Mouse (Mus musculus) retina, embryonic 14.5 days (tissue): ENCODE data around the gene Cisd1.
"Not testable (repeated sequence)": the region's sequence is repeated elsewhere in the genome, so short reads cannot be mapped to it uniquely, and the experiment has no call there.

Experiments used
- DNase-seq: peaks from one replicate; pipeline ENCODE4 v3.0.0-alpha.2; 2015; ENCODE audit warnings: low spot score

Cisd1 gene

GRCm38 (mm10) chr10:71344579-71345143 is at the start of gene Cisd1:
Gene Cisd1, minus strand, starts transcription at chr10:71344954.
- DNase-seq = peak; percentile 96

GRCm38 (mm10) chr10:71389311-71389710 is 44.6 kb upstream of the Cisd1 start:
- no peak for DNase-seq

- DNase-seq = no peak
Measured at GRCm38 (mm10) chr10:71384159-71385044, 39.6 kb upstream of the Cisd1 start.

- not testable (repeated sequence) for DNase-seq
Measured at GRCm38 (mm10) chr10:71383552-71383924, 38.8 kb upstream of the Cisd1 start.

GRCm38 (mm10) chr10:71382858-71383551 is 38.3 kb upstream of the Cisd1 start:
- no peak for DNase-seq

- no peak for DNase-seq
Measured at GRCm38 (mm10) chr10:71382109-71382508, 37.4 kb upstream of the Cisd1 start.

GRCm38 (mm10) chr10:71381471-71382033 is 36.8 kb upstream of the Cisd1 start:
- DNase-seq = no peak

GRCm38 (mm10) chr10:71380406-71380805 is 35.7 kb upstream of the Cisd1 start:
- DNase-seq = no peak

- DNase-seq = no peak
Measured at GRCm38 (mm10) chr10:71376014-71376413, 31.3 kb upstream of the Cisd1 start.

- no peak for DNase-seq
Measured at GRCm38 (mm10) chr10:71373706-71374105, 29.0 kb upstream of the Cisd1 start.

GRCm38 (mm10) chr10:71371881-71372280 is 27.1 kb upstream of the Cisd1 start:
- DNase-seq = no peak

GRCm38 (mm10) chr10:71369466-71369865 is 24.7 kb upstream of the Cisd1 start:
- no peak for DNase-seq

GRCm38 (mm10) chr10:71368128-71368940 is 23.6 kb upstream of the Cisd1 start:
- DNase-seq = no peak

- no peak for DNase-seq
Measured at GRCm38 (mm10) chr10:71363858-71364257, 19.1 kb upstream of the Cisd1 start.

GRCm38 (mm10) chr10:71363440-71363839 is 18.7 kb upstream of the Cisd1 start:
- DNase-seq = no peak

GRCm38 (mm10) chr10:71361836-71362562 is 17.2 kb upstream of the Cisd1 start:
- peak; percentile 44 for DNase-seq

- DNase-seq = peak; percentile 52
Measured at GRCm38 (mm10) chr10:71361044-71361443, 16.3 kb upstream of the Cisd1 start.

GRCm38 (mm10) chr10:71354947-71355346 is 10.2 kb upstream of the Cisd1 start:
- no peak for DNase-seq

GRCm38 (mm10) chr10:71353850-71354249 is 9.1 kb upstream of the Cisd1 start:
- no peak for DNase-seq

GRCm38 (mm10) chr10:71351301-71351700 is 6.5 kb upstream of the Cisd1 start:
- DNase-seq = no peak

- no peak for DNase-seq
Measured at GRCm38 (mm10) chr10:71349290-71349689, 4.5 kb upstream of the Cisd1 start.
